In genomic region chr6:125163801-125164657, GRCm38 (mm10) we compare ENCODE assay signal across 8 mouse cellular contexts. TPM values are rescaled to one million over a fixed set of nuclear protein-coding genes. Genes with fewer than 3 reads are reported as not detected.
DNase-seq lines count a peak whose midpoint lies in the region; ATAC-seq and TF ChIP-seq lines count a peak whose summit lies in the region.

No protein-coding gene starts in this region.

- peak overlapping the region; percentile 95 for H3K4me3 ChIP-seq in liver, adult 2 months (ENCODE audit: insufficient read depth, low read depth, low read length)
- peak overlapping the region; percentile 99 for H3K4me3 ChIP-seq in forebrain, embryonic 14.5 days (ENCODE audit: low read depth, low read length)
- peak overlapping the region; percentile 68 for H3K4me3 ChIP-seq in intestine, embryonic 14.5 days (ENCODE audit: low read depth, low read length)
- H3K4me3 ChIP-seq in liver, embryonic 16.5 days (ENCODE audit: low read depth, low read length), result peak overlapping the region; percentile 84

- WGBS in liver, adult 2 months, result 4% methylated on average over 20 of the region's 20 CpGs
- 4% methylated on average over 20 of the region's 20 CpGs for WGBS in forebrain, embryonic 14.5 days
- WGBS in intestine, embryonic 14.5 days, result 4% methylated on average over 20 of the region's 20 CpGs
- WGBS in liver, embryonic 16.5 days (ENCODE audit: insufficient replicate concordance), result 7% methylated on average over 20 of the region's 20 CpGs

- H3K9ac ChIP-seq in liver, adult 2 months (ENCODE audit: low read depth, low read length), result peak overlapping the region; percentile 95
- peak overlapping the region; percentile 97 for H3K9ac ChIP-seq in forebrain, embryonic 14.5 days (ENCODE audit: low read length)
- H3K9ac ChIP-seq in intestine, embryonic 14.5 days (ENCODE audit: low read length), result peak overlapping the region; percentile 98
- H3K9ac ChIP-seq in liver, embryonic 16.5 days (ENCODE audit: low read depth, low read length), result peak overlapping the region; percentile 84

- H3K9me3 ChIP-seq in forebrain, embryonic 14.5 days (replicated peaks; ENCODE audit: control insufficient read depth, low read length), result no peaks in the 10 kb centered on the region
- no peaks in the 10 kb centered on the region for H3K9me3 ChIP-seq in intestine, embryonic 14.5 days (ENCODE audit: control insufficient read depth, low read length)
- H3K9me3 ChIP-seq in liver, embryonic 16.5 days (replicated peaks; ENCODE audit: control insufficient read depth, low read length), result no peaks in the 10 kb centered on the region

- ATAC-seq in forebrain, embryonic 14.5 days, result no peak
- ATAC-seq in intestine, embryonic 14.5 days (replicated peaks; ENCODE audit: low FRiP score, low TSS enrichment, low read depth), result no peak
- no peak for ATAC-seq in liver, embryonic 16.5 days (ENCODE audit: low read depth)

- peak overlapping the region; percentile 91 for H3K27ac ChIP-seq in liver, adult 2 months (replicated peaks; ENCODE audit: insufficient read depth, low read depth, low read length)
- H3K27ac ChIP-seq in forebrain, embryonic 14.5 days (ENCODE audit: low read depth, low read length), result peak overlapping the region; percentile 91
- H3K27ac ChIP-seq in intestine, embryonic 14.5 days (ENCODE audit: low read depth), result peak overlapping the region; percentile 92; the same call in 1 of the 2 replicates
- H3K27ac ChIP-seq in liver, embryonic 16.5 days (ENCODE audit: low read length), result peak overlapping the region; percentile 85

- peaks cover 14% of the 10 kb centered on the region; the same call in 1 of the 2 replicates for H3K79me2 ChIP-seq in liver, adult 2 months (ENCODE audit: control insufficient read depth, insufficient read depth, low read length)

- H3K36me3 ChIP-seq in liver, adult 2 months (ENCODE audit: control insufficient read depth, insufficient read depth, low read length), result peaks cover 6% of the 10 kb centered on the region
- peaks cover 63% of the 10 kb centered on the region for H3K36me3 ChIP-seq in forebrain, embryonic 14.5 days (ENCODE audit: control insufficient read depth, insufficient read depth, low read length)
- peaks cover 63% of the 10 kb centered on the region for H3K36me3 ChIP-seq in intestine, embryonic 14.5 days (ENCODE audit: control insufficient read depth, insufficient read depth, low read length)
- H3K36me3 ChIP-seq in liver, embryonic 16.5 days (ENCODE audit: control insufficient read depth, insufficient read depth), result peaks cover 25% of the 10 kb centered on the region

- no peaks in the 10 kb centered on the region for H3K27me3 ChIP-seq in liver, adult 2 months (ENCODE audit: control insufficient read depth, insufficient read depth, low read length)
- H3K27me3 ChIP-seq in forebrain, embryonic 14.5 days (replicated peaks; ENCODE audit: control insufficient read depth, insufficient read depth, low read length), result no peaks in the 10 kb centered on the region
- no peaks in the 10 kb centered on the region for H3K27me3 ChIP-seq in intestine, embryonic 14.5 days (replicated peaks; ENCODE audit: control insufficient read depth, insufficient read depth, low read length)
- no peaks in the 10 kb centered on the region for H3K27me3 ChIP-seq in liver, embryonic 16.5 days (ENCODE audit: control insufficient read depth, insufficient read depth, low read depth, low read length)

- peak; percentile 93 for DNase-seq in liver, adult 2 months (ENCODE audit: extremely low read depth, low read depth, low spot score)
- no peak for DNase-seq in liver
- DNase-seq in adrenal gland, adult 2 months, result peak; percentile 70
- DNase-seq in forebrain, embryonic 14.5 days (ENCODE audit: low spot score), result no peak
- peak; percentile 63 for DNase-seq in intestine, embryonic 14.5 days (ENCODE audit: low spot score)
- peak; percentile 94 for DNase-seq in skeletal muscle tissue, adult 2 months (ENCODE audit: low read depth, low spot score)
- DNase-seq in urinary bladder, postnatal 25 days (ENCODE audit: low spot score), result no peak

- H3K4me1 ChIP-seq in liver, adult 2 months (ENCODE audit: control insufficient read depth, insufficient read depth, low read length), result peaks cover 8% of the 10 kb centered on the region
- H3K4me1 ChIP-seq in forebrain, embryonic 14.5 days (ENCODE audit: control insufficient read depth, insufficient read depth, low read length), result peaks cover 29% of the 10 kb centered on the region
- H3K4me1 ChIP-seq in intestine, embryonic 14.5 days (replicated peaks; ENCODE audit: control insufficient read depth, insufficient read depth, low read length), result peaks cover 31% of the 10 kb centered on the region
- H3K4me1 ChIP-seq in liver, embryonic 16.5 days (ENCODE audit: control insufficient read depth, low read depth, low read length), result peaks cover 66% of the 10 kb centered on the region

- no peak for TF ChIP-seq POLR2A in liver, adult 2 months (IDR thresholded peaks at IDR 0.05; ENCODE audit: extremely low read depth, insufficient read depth, low read length)

- no peak for TF ChIP-seq CTCF in liver, adult 2 months (IDR thresholded peaks at IDR 0.05; ENCODE audit: low read depth, low read length)

- peak overlapping the region; percentile 96 for H3K4me2 ChIP-seq in forebrain, embryonic 14.5 days (ENCODE audit: low read length)
- peak overlapping the region; percentile 74 for H3K4me2 ChIP-seq in intestine, embryonic 14.5 days (ENCODE audit: low read length)
- peak overlapping the region; percentile 88 for H3K4me2 ChIP-seq in liver, embryonic 16.5 days (ENCODE audit: low read depth, low read length)

RNA-seq across cellular contexts. Expression of gene Gapdh, which starts 2.2 kb away (rescaled TPM):
- total RNA-seq in liver, adult 2 months (2014; rRNA removed), result 1,072 and 1,474 TPM in 2 replicates
- polyA plus RNA-seq in liver, adult 2 months (2012; rRNA removed), result 2,601 and 2,951 TPM in 2 replicates
- 1,000 to 10,000 TPM; 2,613 to 2,674 TPM for total RNA-seq in adrenal gland, adult 2 months (2021)
- 2,736 and 3,470 TPM in 2 replicates for polyA plus RNA-seq in adrenal gland, adult 2 months (2012; rRNA removed)
- 1,676 and 1,964 TPM in 2 replicates for polyA plus RNA-seq in forebrain, embryonic 14.5 days (2014; fragmentation: Nextera tagmentation; extraction: Ambion mirVana)
- 2,406 and 2,408 TPM in 2 replicates for polyA plus RNA-seq in intestine, embryonic 14.5 days (2014; fragmentation: Nextera tagmentation; extraction: Ambion mirVana)
- polyA plus RNA-seq in liver, embryonic 16.5 days (2015; fragmentation: Nextera tagmentation; extraction: Ambion mirVana), result 1,120 and 1,202 TPM in 2 replicates

RNA-seq across cellular contexts. Expression of gene Iffo1, which starts 19.0 kb away (rescaled TPM):
- 2.5 and 2.6 TPM in 2 replicates for total RNA-seq in liver, adult 2 months (2014; rRNA removed)
- polyA plus RNA-seq in liver, adult 2 months (2012; rRNA removed), result 7.5 and 9.9 TPM in 2 replicates
- total RNA-seq in adrenal gland, adult 2 months (2021), result 10 to 100 TPM; 13.8 to 21.4 TPM
- 73.1 and 80.0 TPM in 2 replicates for polyA plus RNA-seq in adrenal gland, adult 2 months (2012; rRNA removed)
- 10.8 and 13.4 TPM in 2 replicates for polyA plus RNA-seq in forebrain, embryonic 14.5 days (2014; fragmentation: Nextera tagmentation; extraction: Ambion mirVana)
- 6.7 and 7.6 TPM in 2 replicates for polyA plus RNA-seq in intestine, embryonic 14.5 days (2014; fragmentation: Nextera tagmentation; extraction: Ambion mirVana)
- polyA plus RNA-seq in liver, embryonic 16.5 days (2015; fragmentation: Nextera tagmentation; extraction: Ambion mirVana), result 3.0 and 4.2 TPM in 2 replicates

RNA-seq across cellular contexts. Expression of gene Ncapd2, which starts 27.5 kb away (rescaled TPM):
- 2.4 and 4.6 TPM in 2 replicates for total RNA-seq in liver, adult 2 months (2014; rRNA removed)
- polyA plus RNA-seq in liver, adult 2 months (2012; rRNA removed), result 3.5 and 5.3 TPM in 2 replicates
- total RNA-seq in adrenal gland, adult 2 months (2021), result 10 to 100 TPM; 20.4 to 25.5 TPM
- 25.2 and 28.7 TPM in 2 replicates for polyA plus RNA-seq in adrenal gland, adult 2 months (2012; rRNA removed)
- 64.4 and 67.6 TPM in 2 replicates for polyA plus RNA-seq in forebrain, embryonic 14.5 days (2014; fragmentation: Nextera tagmentation; extraction: Ambion mirVana)
- polyA plus RNA-seq in intestine, embryonic 14.5 days (2014; fragmentation: Nextera tagmentation; extraction: Ambion mirVana), result 109 and 129 TPM in 2 replicates
- polyA plus RNA-seq in liver, embryonic 16.5 days (2015; fragmentation: Nextera tagmentation; extraction: Ambion mirVana), result 96.1 and 98.1 TPM in 2 replicates

RNA-seq across cellular contexts. Expression of gene Mrpl51, which starts 27.6 kb away (rescaled TPM):
- 43.0 and 44.0 TPM in 2 replicates for total RNA-seq in liver, adult 2 months (2014; rRNA removed)
- 69.8 and 72.4 TPM in 2 replicates for polyA plus RNA-seq in liver, adult 2 months (2012; rRNA removed)
- total RNA-seq in adrenal gland, adult 2 months (2021), result 100 to 1,000 TPM; 162 to 208 TPM
- polyA plus RNA-seq in adrenal gland, adult 2 months (2012; rRNA removed), result 44.2 and 45.1 TPM in 2 replicates
- 160 and 179 TPM in 2 replicates for polyA plus RNA-seq in forebrain, embryonic 14.5 days (2014; fragmentation: Nextera tagmentation; extraction: Ambion mirVana)
- 217 and 221 TPM in 2 replicates for polyA plus RNA-seq in intestine, embryonic 14.5 days (2014; fragmentation: Nextera tagmentation; extraction: Ambion mirVana)
- polyA plus RNA-seq in liver, embryonic 16.5 days (2015; fragmentation: Nextera tagmentation; extraction: Ambion mirVana), result 145 and 162 TPM in 2 replicates

RNA-seq across cellular contexts. Expression of gene Nop2, which starts 32.3 kb away (rescaled TPM):
- 8.2 and 9.7 TPM in 2 replicates for total RNA-seq in liver, adult 2 months (2014; rRNA removed)
- 7.7 and 11.0 TPM in 2 replicates for polyA plus RNA-seq in liver, adult 2 months (2012; rRNA removed)
- 10 to 100 TPM; 40.9 to 51.7 TPM for total RNA-seq in adrenal gland, adult 2 months (2021)
- 8.0 and 12.0 TPM in 2 replicates for polyA plus RNA-seq in adrenal gland, adult 2 months (2012; rRNA removed)
- 46.8 and 52.7 TPM in 2 replicates for polyA plus RNA-seq in forebrain, embryonic 14.5 days (2014; fragmentation: Nextera tagmentation; extraction: Ambion mirVana)
- 72.1 and 75.2 TPM in 2 replicates for polyA plus RNA-seq in intestine, embryonic 14.5 days (2014; fragmentation: Nextera tagmentation; extraction: Ambion mirVana)
- 25.2 and 25.3 TPM in 2 replicates for polyA plus RNA-seq in liver, embryonic 16.5 days (2015; fragmentation: Nextera tagmentation; extraction: Ambion mirVana)

Comparison
In these comparisons a context has a peak if more than half of its experiments do, and no peak if none do; other contexts are left out.
1. DNase-seq: peak in liver, adult 2 months (single experiment), adrenal gland, adult 2 months (single experiment), intestine, embryonic 14.5 days (single experiment) and skeletal muscle tissue, adult 2 months (single experiment); none in liver (single experiment), forebrain, embryonic 14.5 days (single experiment) and urinary bladder, postnatal 25 days (single experiment).
2. Peak in every context shown above with its lines, with median percentiles within 50 percentile points of each other: H3K27ac ChIP-seq, H3K4me3 ChIP-seq, H3K9ac ChIP-seq and H3K4me2 ChIP-seq.